Mouse (Mus musculus) cerebellum, adult 2 months (tissue): ENCODE measurements around the gene Stim2.

Experiments used
- CTCF ChIP-seq: fragments of 200-500 bp; IDR thresholded peaks from 2 replicates; pipeline ENCODE4 v1.5.1; 2011; ENCODE audit warnings: low read depth, mild to moderate bottlenecking, control low read depth, low read length, moderate library complexity, borderline replicate concordance; ENCODE audit not compliant: insufficient read depth
- POLR2A ChIP-seq: fragments of 200-500 bp; IDR thresholded peaks from 2 replicates; pipeline ENCODE4 v1.6.1; 2011; ENCODE audit warnings: low read length, control low read depth, borderline replicate concordance; ENCODE audit not compliant: insufficient read depth

GRCm38 (mm10) chr5:54160561-54160960 is 162.3 kb downstream of the Stim2 start:
- TF ChIP-seq POLR2A (no peak), CTCF (no peak)
